Comparison of ENCODE assay signal across 28 mouse cellular contexts in genomic region chrX:169047595-169047994, GRCm38 (mm10).
A peak's percentile ranks its signal among the peaks of the same experiment; 100 is the strongest.
DNase-seq lines count a peak whose midpoint lies in the region; ATAC-seq and TF ChIP-seq lines count a peak whose summit lies in the region.
"Had no signal": no experiment of that assay in that cellular context is flagged by ENCODE, and none has a peak within 500 bp of the region (broad histone marks: within the 10 kb centered on the region; RNA-seq: fewer than 3 reads in every experiment).

No protein-coding gene starts in this region.

- no peak for TF ChIP-seq CTCF in liver, embryonic 14.5 days (IDR thresholded peaks at IDR 0.05; ENCODE audit: low read depth)

- peak; percentile 64 for TF ChIP-seq EP300 in liver, embryonic 14.5 days (IDR thresholded peaks at IDR 0.05; ENCODE audit: low read depth)

- no peak overlapping the region for H3K4me3 ChIP-seq in liver, embryonic 14.5 days (ENCODE audit: insufficient read depth in 1 of 2, low read depth in 2 of 2, low read length in 2 of 2)
- no peak overlapping the region for H3K4me3 ChIP-seq in heart, embryonic 11.5 days (ENCODE audit: low read depth, low read length)
- no peak overlapping the region for H3K4me3 ChIP-seq in limb, embryonic 10.5 days
- H3K4me3 ChIP-seq: embryonic facial prominence, embryonic 12.5 days; erythroblast, embryonic 14.5 days; forebrain, embryonic 15.5 days; heart, adult 2 months; intestine, embryonic 15.5 days; layer of hippocampus, adult 2 months; limb, embryonic 12.5 days had no signal

- ATAC-seq in granulocyte monocyte progenitor cell, adult 5-6 weeks (replicated peaks; ENCODE audit: poor library complexity, severe bottlenecking): peak; percentile 35; the same call in 1 of the 2 replicates
- ATAC-seq in liver, embryonic 14.5 days (ENCODE audit: insufficient read depth): peak; percentile 87
- peak; percentile 88 for ATAC-seq in megakaryocyte progenitor cell, adult 5-6 weeks (replicated peaks; ENCODE audit: poor library complexity)
- ATAC-seq in heart, embryonic 11.5 days (replicated peaks; ENCODE audit: insufficient number of reproducible peaks, low FRiP score, low TSS enrichment): no peak
- ATAC-seq: forebrain, embryonic 15.5 days; hindbrain, embryonic 16.5 days; intestine, embryonic 15.5 days; Patski had no signal

- no peaks in the 10 kb centered on the region for H3K36me3 ChIP-seq in liver, embryonic 14.5 days (replicated peaks; ENCODE audit: control insufficient read depth, insufficient read depth, low read depth)
- H3K36me3 ChIP-seq in heart, embryonic 11.5 days (ENCODE audit: control insufficient read depth, insufficient read depth, low read length): no peaks in the 10 kb centered on the region
- H3K36me3 ChIP-seq in limb, embryonic 10.5 days: no peaks in the 10 kb centered on the region
- H3K36me3 ChIP-seq: embryonic facial prominence, embryonic 12.5 days; forebrain, embryonic 15.5 days; intestine, embryonic 15.5 days; limb, embryonic 12.5 days had no signal

- H3K9me3 ChIP-seq in liver, embryonic 14.5 days (ENCODE audit: control insufficient read depth, low read length): no peaks in the 10 kb centered on the region
- H3K9me3 ChIP-seq in heart, embryonic 11.5 days (replicated peaks; ENCODE audit: control insufficient read depth, low read length): no peaks in the 10 kb centered on the region
- H3K9me3 ChIP-seq in limb, embryonic 10.5 days (replicated peaks): no peaks in the 10 kb centered on the region
- H3K9me3 ChIP-seq: embryonic facial prominence, embryonic 12.5 days; forebrain, embryonic 15.5 days; intestine, embryonic 15.5 days; limb, embryonic 12.5 days had no signal

- peak; percentile 89 for DNase-seq in MEL-GATA-1-ER (ENCODE audit: extremely low read depth, low read depth)
- peak; percentile 33 to 51 (median 40) for DNase-seq in liver, embryonic 14.5 days (ENCODE audit: low read depth in 3 of 3, low spot score in 3 of 3)
- DNase-seq in thymus, postnatal 14 days: no peak
- no peak for DNase-seq in thymus, postnatal 25 days
- no peak for DNase-seq in limb, embryonic 10.5 days (ENCODE audit: low spot score)
- DNase-seq: adrenal gland, adult 2 months; cerebellum, adult 18-20 months; cerebellum, postnatal 14 days; gastrocnemius, postnatal 14 days; heart, adult 2 months; heart, postnatal 36 days; kidney, adult 9 months; kidney, postnatal 25 days; lung, adult 2 months; lung, postnatal 36 days; thymus, adult 2 months had no signal

- peak overlapping the region; percentile 32 for H3K4me2 ChIP-seq in liver, embryonic 14.5 days (ENCODE audit: low read depth)
- H3K4me2 ChIP-seq in heart, embryonic 11.5 days: no peak overlapping the region
- H3K4me2 ChIP-seq: embryonic facial prominence, embryonic 12.5 days; forebrain, embryonic 15.5 days; intestine, embryonic 15.5 days; limb, embryonic 12.5 days; midbrain, embryonic 11.5 days had no signal

- 12% methylated on average over 3 of the region's 3 CpGs for WGBS in liver, embryonic 14.5 days (ENCODE audit: insufficient replicate concordance)
- WGBS in heart, embryonic 11.5 days (ENCODE audit: insufficient replicate concordance): 45% methylated on average over 3 of the region's 3 CpGs
- WGBS in limb, embryonic 10.5 days: 62% methylated on average over 3 of the region's 3 CpGs

- peaks cover 0 to 4% of the 10 kb centered on the region in 2 experiments; a peak in 2 of 4 replicates for H3K4me1 ChIP-seq in liver, embryonic 14.5 days (replicated peaks; ENCODE audit: control insufficient read depth in 2 of 2, insufficient read depth in 2 of 2, low read length in 1 of 2)
- no peaks in the 10 kb centered on the region for H3K4me1 ChIP-seq in heart, embryonic 11.5 days (ENCODE audit: control insufficient read depth, insufficient read depth, low read length)
- no peaks in the 10 kb centered on the region for H3K4me1 ChIP-seq in limb, embryonic 10.5 days
- H3K4me1 ChIP-seq: embryonic facial prominence, embryonic 12.5 days; forebrain, embryonic 15.5 days; intestine, embryonic 15.5 days; limb, embryonic 12.5 days had no signal

- no peak overlapping the region for H3K27ac ChIP-seq in liver, embryonic 14.5 days
- H3K27ac ChIP-seq in heart, embryonic 11.5 days (ENCODE audit: low read depth, low read length): no peak overlapping the region
- H3K27ac ChIP-seq in limb, embryonic 10.5 days: no peak overlapping the region
- H3K27ac ChIP-seq: embryonic facial prominence, embryonic 12.5 days; forebrain, embryonic 15.5 days; heart, adult 2 months; intestine, embryonic 15.5 days; layer of hippocampus, adult 2 months; limb, embryonic 12.5 days had no signal

- no peaks in the 10 kb centered on the region for H3K27me3 ChIP-seq in liver, embryonic 14.5 days (ENCODE audit: control insufficient read depth, insufficient read depth, low read length)
- H3K27me3 ChIP-seq in heart, embryonic 11.5 days (ENCODE audit: control insufficient read depth, insufficient read depth, low read length): no peaks in the 10 kb centered on the region
- H3K27me3 ChIP-seq in limb, embryonic 10.5 days (ENCODE audit: low read depth, poor library complexity, severe bottlenecking): peaks cover 57% of the 10 kb centered on the region
- H3K27me3 ChIP-seq: embryonic facial prominence, embryonic 12.5 days; forebrain, embryonic 15.5 days; intestine, embryonic 15.5 days had no signal

- no peak overlapping the region for H3K9ac ChIP-seq in liver, embryonic 14.5 days (replicated peaks)
- H3K9ac ChIP-seq in heart, embryonic 11.5 days (ENCODE audit: low read depth, low read length): no peak overlapping the region
- H3K9ac ChIP-seq: embryonic facial prominence, embryonic 12.5 days; forebrain, embryonic 15.5 days; intestine, embryonic 15.5 days; limb, embryonic 12.5 days had no signal

Comparison
In these comparisons a context has a peak if more than half of its experiments do, and no peak if none do; other contexts are left out.
1. DNase-seq: peak in MEL-GATA-1-ER (single experiment) and liver, embryonic 14.5 days (3 of 3); none in thymus, postnatal 14 days (single experiment), thymus, postnatal 25 days (single experiment) and limb, embryonic 10.5 days (single experiment).